Mouse (Mus musculus): ENCODE results near the gene Gstt1. TPM values are rescaled to one million over a fixed set of nuclear protein-coding genes. Genes with fewer than 3 reads are reported as not detected.

Gstt1 gene
- polyA plus RNA-seq, 1 experiment from 2014 or later: 77.5 TPM

- H3K27me3 ChIP-seq (ENCODE audit: insufficient read depth, low read length): no peaks in the 10 kb centered on the region
- 0 out of 2 replicates have a peak, but pooled peaks cover 3% of the 10 kb centered on the region for H3K4me1 ChIP-seq (ENCODE audit: insufficient read depth)
- WGBS (ENCODE audit: insufficient replicate concordance): 80% methylated on average over 2 of the region's 2 CpGs
- no peak within 1 kb of the TSS for H3K4me3 ChIP-seq (ENCODE audit: low read depth, low read length)
- no peaks in the 10 kb centered on the region for H3K9me3 ChIP-seq (ENCODE audit: low read length)
- no peak for DNase-seq
- H3K36me3 ChIP-seq (replicated peaks; ENCODE audit: insufficient read depth, low read length): no peaks in the 10 kb centered on the region
- H3K9ac ChIP-seq (replicated peaks): no peak within 1 kb of the TSS
- no peak within 1 kb of the TSS for H3K27ac ChIP-seq (ENCODE audit: low read depth)
- TF ChIP-seq CTCF (IDR thresholded peaks at IDR 0.05; ENCODE audit: low read depth): no peak
- TF ChIP-seq EP300 (IDR thresholded peaks at IDR 0.05; ENCODE audit: low read depth): no peak
- ATAC-seq: no peak
- no peak within 1 kb of the TSS for H3K4me2 ChIP-seq (ENCODE audit: low read depth, low read length)
Observed at GRCm38 (mm10) chr10:75822443-75822842, 24.1 kb upstream of the Gstt1 start, which contains the start of gene Gstt4. Gene Gstt4, minus strand, starts transcription at chr10:75822543.

GRCm38 (mm10) chr10:75819882-75820281, 21.5 kb upstream of the Gstt1 start:
- H3K4me2 ChIP-seq (ENCODE audit: low read depth, low read length): no peak overlapping the region
- H3K4me1 ChIP-seq (ENCODE audit: insufficient read depth): no peaks in the 10 kb centered on the region
- no peaks in the 10 kb centered on the region for H3K27me3 ChIP-seq (ENCODE audit: insufficient read depth, low read length)
- no peak overlapping the region for H3K4me3 ChIP-seq (ENCODE audit: low read depth, low read length)
- 80% methylated on average over 5 of the region's 5 CpGs for WGBS (ENCODE audit: insufficient replicate concordance)
- H3K36me3 ChIP-seq (replicated peaks; ENCODE audit: insufficient read depth, low read length): no peaks in the 10 kb centered on the region
- H3K27ac ChIP-seq (ENCODE audit: low read depth): no peak overlapping the region
- no peaks in the 10 kb centered on the region for H3K9me3 ChIP-seq (ENCODE audit: low read length)
- TF ChIP-seq CTCF (IDR thresholded peaks at IDR 0.05; ENCODE audit: low read depth): no peak
- no peak for TF ChIP-seq EP300 (IDR thresholded peaks at IDR 0.05; ENCODE audit: low read depth)
- DNase-seq: no peak
- no peak for ATAC-seq
- no peak overlapping the region for H3K9ac ChIP-seq (replicated peaks)

- 69% methylated on average over 10 of the region's 10 CpGs for WGBS (ENCODE audit: insufficient replicate concordance)
Observed at GRCm38 (mm10) chr10:75818641-75819040, 20.3 kb upstream of the Gstt1 start.

GRCm38 (mm10) chr10:75804217-75804616, 5.8 kb upstream of the Gstt1 start:
- Histone ChIP-seq H3K4me2 (ENCODE audit: low read depth, low read length) (no peak overlapping the region), H3K27me3 (ENCODE audit: insufficient read depth, low read length) (no peaks in the 10 kb centered on the region), H3K4me3 (ENCODE audit: low read depth, low read length) (no peak overlapping the region), H3K4me1 (ENCODE audit: insufficient read depth) (no peaks in the 10 kb centered on the region), H3K27ac (ENCODE audit: low read depth) (no peak overlapping the region), H3K36me3 (replicated peaks; ENCODE audit: insufficient read depth, low read length) (no peaks in the 10 kb centered on the region), H3K9me3 (ENCODE audit: low read length) (no peaks in the 10 kb centered on the region), H3K9ac (replicated peaks) (no peak overlapping the region)
- 28% methylated on average over 2 of the region's 2 CpGs for WGBS (ENCODE audit: insufficient replicate concordance)
- DNase-seq: no peak
- ATAC-seq: no peak
- TF ChIP-seq CTCF (IDR thresholded peaks at IDR 0.05; ENCODE audit: low read depth) (no peak), EP300 (IDR thresholded peaks at IDR 0.05; ENCODE audit: low read depth) (no peak)

More at GRCm38 (mm10) chr10:75818641-75819040, 20.3 kb upstream of the Gstt1 start:
- no peak overlapping the region for H3K4me3 ChIP-seq (ENCODE audit: low read depth, low read length)
- no peaks in the 10 kb centered on the region for H3K4me1 ChIP-seq (ENCODE audit: insufficient read depth)
- no peaks in the 10 kb centered on the region for H3K36me3 ChIP-seq (replicated peaks; ENCODE audit: insufficient read depth, low read length)
- DNase-seq (no peak), ATAC-seq (no peak)
- no peaks in the 10 kb centered on the region for H3K9me3 ChIP-seq (ENCODE audit: low read length)
- TF ChIP-seq EP300 (IDR thresholded peaks at IDR 0.05; ENCODE audit: low read depth) (no peak), CTCF (IDR thresholded peaks at IDR 0.05; ENCODE audit: low read depth) (peak; percentile 44)
- H3K27ac ChIP-seq (ENCODE audit: low read depth): no peak overlapping the region
- H3K9ac ChIP-seq (replicated peaks): no peak overlapping the region
- no peak overlapping the region for H3K4me2 ChIP-seq (ENCODE audit: low read depth, low read length)
- H3K27me3 ChIP-seq (ENCODE audit: insufficient read depth, low read length): no peaks in the 10 kb centered on the region

GRCm38 (mm10) chr10:75797619-75798175, 687 bp downstream of the Gstt1 start:
- Histone ChIP-seq H3K36me3 (replicated peaks; ENCODE audit: insufficient read depth, low read length) (no peaks in the 10 kb centered on the region), H3K4me2 (ENCODE audit: low read depth, low read length) (peak overlapping the region; percentile 78), H3K9me3 (ENCODE audit: low read length) (no peaks in the 10 kb centered on the region), H3K4me1 (ENCODE audit: insufficient read depth) (peaks cover 13% of the 10 kb centered on the region), H3K27ac (ENCODE audit: low read depth) (peak overlapping the region; percentile 55; the same call in 1 of the 2 replicates), H3K27me3 (ENCODE audit: insufficient read depth, low read length) (no peaks in the 10 kb centered on the region), H3K9ac (replicated peaks) (peak overlapping the region; percentile 62), H3K4me3 (ENCODE audit: low read depth, low read length) (peak overlapping the region; percentile 44)
- WGBS (ENCODE audit: insufficient replicate concordance): 2% methylated on average over 12 of the region's 12 CpGs
- ATAC-seq: peak; percentile 48
- peak; percentile 43 for DNase-seq
- no peak for TF ChIP-seq EP300 (IDR thresholded peaks at IDR 0.05; ENCODE audit: low read depth)
- no peak for TF ChIP-seq CTCF (IDR thresholded peaks at IDR 0.05; ENCODE audit: low read depth)

GRCm38 (mm10) chr10:75796731-75797516, 1.5 kb downstream of the Gstt1 start:
- H3K27ac ChIP-seq (ENCODE audit: low read depth): peak overlapping the region; percentile 55
- no peaks in the 10 kb centered on the region for H3K36me3 ChIP-seq (replicated peaks; ENCODE audit: insufficient read depth, low read length)
- H3K4me2 ChIP-seq (ENCODE audit: low read depth, low read length): peak overlapping the region; percentile 78
- peak overlapping the region; percentile 44 for H3K4me3 ChIP-seq (ENCODE audit: low read depth, low read length)
- ATAC-seq (no peak), DNase-seq (no peak)
- no peaks in the 10 kb centered on the region for H3K9me3 ChIP-seq (ENCODE audit: low read length)
- peak overlapping the region; percentile 62 for H3K9ac ChIP-seq (replicated peaks)
- 38% methylated on average over 11 of the region's 11 CpGs for WGBS (ENCODE audit: insufficient replicate concordance)
- TF ChIP-seq EP300 (IDR thresholded peaks at IDR 0.05; ENCODE audit: low read depth): no peak
- TF ChIP-seq CTCF (IDR thresholded peaks at IDR 0.05; ENCODE audit: low read depth): no peak
- peaks cover 15% of the 10 kb centered on the region for H3K4me1 ChIP-seq (ENCODE audit: insufficient read depth)
- H3K27me3 ChIP-seq (ENCODE audit: insufficient read depth, low read length): no peaks in the 10 kb centered on the region

Measured in liver, postnatal 0 days (tissue).